Mouse (Mus musculus) lung, embryonic 15.5 days (tissue): ENCODE results near the gene Pbx3. TPM values are rescaled to one million over a fixed set of nuclear protein-coding genes. Genes with fewer than 3 reads are reported as not detected.

Experiments
- ATAC-seq: fragments of 200-750 bp; cut with Nextera tagmentation; 2 replicates; pipeline ENCODE4 v1.8.0; 2017; ENCODE audit warnings: moderate number of reproducible peaks, borderline replicate concordance; ENCODE audit not compliant: low FRiP score, low TSS enrichment; ENCODE audit errors: extremely low read depth
- H3K27ac ChIP-seq: fragments of 300-500 bp; sonication (generic); 2 replicates; pipeline ENCODE4 v1.5.1; 2015; ENCODE audit warnings: moderate library complexity, mild to moderate bottlenecking, inconsistent platforms
- H3K27me3 ChIP-seq: fragments of 300-500 bp; sonication (generic); 2 replicates; pipeline ENCODE4 v1.6.1; 2015; ENCODE audit warnings: inconsistent platforms
- H3K36me3 ChIP-seq: fragments of 300-500 bp; sonication (generic); 2 replicates; pipeline ENCODE4 v1.6.1; 2015; ENCODE audit warnings: inconsistent platforms
- H3K4me1 ChIP-seq: fragments of 300-500 bp; sonication (generic); 2 replicates; pipeline ENCODE4 v1.6.1; 2015; ENCODE audit warnings: inconsistent platforms
- H3K4me2 ChIP-seq: fragments of 300-500 bp; sonication (generic); 2 replicates; pipeline ENCODE4 v1.6.1; 2015; ENCODE audit warnings: inconsistent platforms, mild to moderate bottlenecking, moderate library complexity
- H3K4me3 ChIP-seq: fragments of 300-500 bp; sonication (generic); 2 replicates; pipeline ENCODE4 v1.5.1; 2015; ENCODE audit warnings: mild to moderate bottlenecking, inconsistent platforms
- H3K9ac ChIP-seq: fragments of 300-500 bp; sonication (generic); 2 replicates; pipeline ENCODE4 v1.6.1; 2015; ENCODE audit warnings: inconsistent platforms
- H3K9me3 ChIP-seq: fragments of 300-500 bp; sonication (generic); 2 replicates; pipeline ENCODE4 v1.6.1; 2016; ENCODE audit warnings: inconsistent platforms
- WGBS: fragments of 180-500 bp; shearing (Covaris S2); methylation state at CpG from one replicate; pipeline ENCODE4 v1.1.7; 2015; 5-methylcytosine and 5-hydroxymethylcytosine counted together
- polyA plus RNA-seq: library from polyadenylated mRNA; unstranded; fragments of >200 nt; fragmentation: Nextera tagmentation; extraction: Ambion mirVana; gene quantifications from 2 replicates; pipeline ENCODE4 v1.2.1, GENCODE M21; 2015

The Pbx3 gene
- polyA plus RNA-seq = 28.3 and 28.6 TPM in 2 replicates

- Histone ChIP-seq H3K36me3 (no peaks in the 10 kb centered on the region), H3K9ac (peak within 1 kb of the TSS; percentile 95), H3K27me3 (no peaks in the 10 kb centered on the region), H3K4me1 (peaks cover 25% of the 10 kb centered on the region), H3K4me2 (peak within 1 kb of the TSS; percentile 89), H3K27ac (peak within 1 kb of the TSS; percentile 100), H3K9me3 (no peaks in the 10 kb centered on the region), H3K4me3 (peak within 1 kb of the TSS; percentile 85)
- ATAC-seq = peak; percentile 95
- WGBS = under 1% methylated on average over 63 of the region's 102 CpGs
Observed at GRCm38 (mm10) chr2:34372305-34373301, at the start of gene Pbx3. Gene Pbx3, minus strand, starts transcription at chr2:34373142.

- 59% methylated on average over 1 of the region's 1 CpGs for WGBS
- Histone ChIP-seq H3K4me2 (no peak overlapping the region), H3K27ac (no peak overlapping the region), H3K36me3 (no peaks in the 10 kb centered on the region), H3K27me3 (no peaks in the 10 kb centered on the region), H3K4me1 (0 out of 2 replicates have a peak, but pooled peaks cover 8% of the 10 kb centered on the region), H3K9ac (no peak overlapping the region), H3K9me3 (no peaks in the 10 kb centered on the region), H3K4me3 (no peak overlapping the region)
- ATAC-seq = no peak
Observed at GRCm38 (mm10) chr2:34420256-34420655, 47.3 kb upstream of the Pbx3 start.

- WGBS = 33% methylated on average over 5 of the region's 5 CpGs
- no peak for ATAC-seq
- Histone ChIP-seq H3K4me1 (peaks cover 25% of the 10 kb centered on the region), H3K36me3 (no peaks in the 10 kb centered on the region), H3K27me3 (no peaks in the 10 kb centered on the region), H3K9ac (no peak overlapping the region), H3K4me3 (no peak overlapping the region), H3K9me3 (no peaks in the 10 kb centered on the region), H3K4me2 (no peak overlapping the region), H3K27ac (no peak overlapping the region)
Observed at GRCm38 (mm10) chr2:34409741-34410340, 36.9 kb upstream of the Pbx3 start.

- ATAC-seq = no peak
- H3K36me3 ChIP-seq = no peaks in the 10 kb centered on the region
- WGBS = 92% methylated on average over 10 of the region's 10 CpGs
- no peak overlapping the region for H3K27ac ChIP-seq
- H3K4me1 ChIP-seq = peaks cover 25% of the 10 kb centered on the region
- H3K9me3 ChIP-seq = no peaks in the 10 kb centered on the region
- no peak overlapping the region for H3K4me3 ChIP-seq
- H3K4me2 ChIP-seq = peak overlapping the region; percentile 75; the same call in 1 of the 2 replicates
- no peak overlapping the region for H3K9ac ChIP-seq
- H3K27me3 ChIP-seq = no peaks in the 10 kb centered on the region
Observed at GRCm38 (mm10) chr2:34408341-34408740, 35.4 kb upstream of the Pbx3 start.

GRCm38 (mm10) chr2:34407596-34407995 lies 34.7 kb upstream of the Pbx3 start:
- Histone ChIP-seq H3K9me3 (no peaks in the 10 kb centered on the region), H3K36me3 (no peaks in the 10 kb centered on the region), H3K27me3 (no peaks in the 10 kb centered on the region), H3K9ac (peak overlapping the region; percentile 78; the same call in 1 of the 2 replicates), H3K4me3 (peak overlapping the region; percentile 81), H3K4me1 (peaks cover 25% of the 10 kb centered on the region), H3K27ac (no peak overlapping the region), H3K4me2 (peak overlapping the region; percentile 75)
- ATAC-seq = no peak
- 42% methylated on average over 7 of the region's 7 CpGs for WGBS

- H3K4me3 ChIP-seq = peak within 1 kb of the TSS; percentile 81
- no peaks in the 10 kb centered on the region for H3K36me3 ChIP-seq
- H3K4me2 ChIP-seq = peak within 1 kb of the TSS; percentile 75
- H3K9ac ChIP-seq = peak within 1 kb of the TSS; percentile 78
- H3K27ac ChIP-seq = peak within 1 kb of the TSS; percentile 17; the same call in 1 of the 2 replicates
- ATAC-seq = peak; percentile 98
- peaks cover 25% of the 10 kb centered on the region for H3K4me1 ChIP-seq
- no peaks in the 10 kb centered on the region for H3K27me3 ChIP-seq
- H3K9me3 ChIP-seq = no peaks in the 10 kb centered on the region
- WGBS = under 1% methylated on average over 59 of the region's 68 CpGs
Observed at GRCm38 (mm10) chr2:34406601-34407464, 33.9 kb upstream of the Pbx3 start, which contains the start of gene Mapkap1. Gene Mapkap1, plus strand, starts transcription at chr2:34406771.

- ATAC-seq = no peak
- H3K4me1 ChIP-seq = no peaks in the 10 kb centered on the region
- H3K27me3 ChIP-seq = no peaks in the 10 kb centered on the region
- H3K27ac ChIP-seq = no peak overlapping the region
- 69% methylated on average over 4 of the region's 4 CpGs for WGBS
- no peaks in the 10 kb centered on the region for H3K9me3 ChIP-seq
- no peak overlapping the region for H3K9ac ChIP-seq
- no peaks in the 10 kb centered on the region for H3K36me3 ChIP-seq
- H3K4me3 ChIP-seq = no peak overlapping the region
- H3K4me2 ChIP-seq = no peak overlapping the region
Observed at GRCm38 (mm10) chr2:34399535-34399934, 26.6 kb upstream of the Pbx3 start.

- H3K4me3 ChIP-seq = no peak overlapping the region
- ATAC-seq = no peak
- 84% methylated on average over 2 of the region's 2 CpGs for WGBS
- no peak overlapping the region for H3K4me2 ChIP-seq
- no peaks in the 10 kb centered on the region for H3K36me3 ChIP-seq
- H3K4me1 ChIP-seq = 0 out of 2 replicates have a peak, but pooled peaks cover 1% of the 10 kb centered on the region
- no peaks in the 10 kb centered on the region for H3K9me3 ChIP-seq
- no peaks in the 10 kb centered on the region for H3K27me3 ChIP-seq
- H3K27ac ChIP-seq = no peak overlapping the region
- H3K9ac ChIP-seq = no peak overlapping the region
Observed at GRCm38 (mm10) chr2:34378930-34379329, 6.0 kb upstream of the Pbx3 start.

GRCm38 (mm10) chr2:34374349-34374748 lies 1.4 kb upstream of the Pbx3 start:
- Histone ChIP-seq H3K4me3 (no peak overlapping the region), H3K9me3 (no peaks in the 10 kb centered on the region), H3K36me3 (no peaks in the 10 kb centered on the region), H3K4me1 (peaks cover 16% of the 10 kb centered on the region), H3K27me3 (no peaks in the 10 kb centered on the region), H3K27ac (no peak overlapping the region), H3K4me2 (no peak overlapping the region), H3K9ac (no peak overlapping the region)
- 61% methylated on average over 2 of the region's 2 CpGs for WGBS
- no peak for ATAC-seq

- 43% methylated on average over 3 of the region's 3 CpGs for WGBS
- ATAC-seq = no peak
- Histone ChIP-seq H3K4me1 (peaks cover 18% of the 10 kb centered on the region), H3K9ac (no peak overlapping the region), H3K9me3 (no peaks in the 10 kb centered on the region), H3K27me3 (no peaks in the 10 kb centered on the region), H3K27ac (no peak overlapping the region), H3K4me3 (no peak overlapping the region), H3K36me3 (no peaks in the 10 kb centered on the region), H3K4me2 (peak overlapping the region; percentile 89)
Observed at GRCm38 (mm10) chr2:34373886-34374285, 944 bp upstream of the Pbx3 start.
